Mouse (Mus musculus) ovary, adult 18-20 months (tissue): ENCODE measurements around the gene Tas1r3.

Experiments used
- DNase-seq: peaks from one replicate; pipeline ENCODE4 v3.0.0; 2022; ENCODE audit warnings: low spot score, mixed read lengths

Gene Tas1r3

GRCm38 (mm10) chr4:155887674-155888073 is 24.5 kb upstream of the Tas1r3 start:
- DNase-seq = no peak

- DNase-seq = no peak
Observed at GRCm38 (mm10) chr4:155886330-155886729, 23.2 kb upstream of the Tas1r3 start.

DNA sequence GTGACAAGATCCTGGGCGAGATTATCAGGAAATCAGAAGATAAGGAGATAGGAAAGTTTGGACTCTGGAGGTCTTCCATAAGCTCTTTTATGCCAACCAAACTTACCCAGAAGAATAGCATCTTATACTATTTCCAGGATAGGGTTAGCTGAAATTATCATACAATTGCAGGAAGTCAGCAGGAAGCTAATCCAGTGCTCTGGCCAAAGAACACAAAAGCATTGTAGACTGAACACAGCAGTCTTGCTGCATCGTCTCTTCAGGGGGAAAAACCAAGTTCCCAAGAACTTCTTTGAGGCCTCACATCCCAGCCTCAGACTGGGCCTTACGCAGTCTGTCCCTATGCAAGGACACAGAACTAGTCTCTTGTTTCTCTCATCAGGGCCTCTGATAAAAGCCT is 20.4 kb upstream of the Tas1r3 start:
- no peak for DNase-seq

DNA sequence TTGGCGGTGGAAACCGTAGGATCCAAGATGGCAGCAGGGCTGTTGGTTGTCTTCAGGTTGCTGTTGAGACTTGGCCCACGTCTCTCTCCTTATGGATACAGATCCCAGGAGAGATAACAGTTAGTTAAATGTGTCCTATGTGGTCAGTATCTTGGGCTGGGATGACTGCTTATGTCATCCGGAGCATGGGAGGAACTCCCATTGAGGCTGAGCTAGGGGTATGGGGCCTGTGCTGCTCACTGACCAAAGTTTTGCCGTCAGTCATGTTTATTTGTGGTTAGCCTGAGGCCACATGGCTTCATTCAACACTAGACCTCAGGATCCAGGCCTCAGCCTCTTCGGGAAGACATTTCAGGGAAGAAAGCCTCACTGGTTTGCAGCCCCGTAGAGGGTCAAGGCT is 8.2 kb upstream of the Tas1r3 start:
- DNase-seq = no peak

DNA sequence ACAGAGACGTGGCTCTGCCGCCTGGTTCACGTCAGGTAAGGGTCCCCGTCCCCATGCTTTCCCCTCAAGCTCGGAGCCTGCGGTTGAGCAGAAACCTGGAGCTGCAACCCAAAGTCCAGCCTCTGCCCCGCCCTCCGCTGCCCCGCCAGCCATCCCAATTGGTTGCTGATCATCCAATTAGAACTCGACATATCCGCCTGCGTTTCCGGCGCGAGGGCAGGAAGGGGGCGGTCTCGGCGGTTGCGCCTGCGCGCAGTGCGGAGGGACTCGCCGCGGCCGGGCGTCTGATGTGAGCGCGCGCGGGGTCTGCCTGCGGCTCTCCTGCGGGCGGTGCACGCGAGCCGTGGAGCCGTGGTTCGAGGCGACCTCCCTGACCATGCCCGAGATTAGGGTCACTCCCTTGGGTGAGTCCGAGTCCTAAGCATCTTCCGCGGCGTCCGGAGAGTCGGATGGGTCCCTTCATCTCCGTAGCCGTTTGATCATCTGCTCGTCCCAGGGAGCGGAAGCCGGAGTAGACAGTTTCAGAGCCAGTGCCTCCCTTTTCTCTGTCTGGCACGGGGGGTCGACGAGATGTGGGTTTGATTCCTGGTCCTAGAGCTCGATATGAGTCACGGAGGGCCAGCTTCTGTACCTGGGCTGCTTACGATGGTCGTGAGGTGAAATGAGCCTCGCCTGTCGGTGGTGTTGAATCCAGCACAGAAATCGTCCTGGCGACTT is 6.3 kb upstream of the Tas1r3 start, which contains the start of the genes Cptp and Ints11:
TSS of gene Cptp (minus strand) at position 124 of the 717 bp plus-strand sequence.
TSS of gene Ints11 (plus strand) at position 230 of the 717 bp plus-strand sequence.
- DNase-seq = peak; percentile 93

DNA sequence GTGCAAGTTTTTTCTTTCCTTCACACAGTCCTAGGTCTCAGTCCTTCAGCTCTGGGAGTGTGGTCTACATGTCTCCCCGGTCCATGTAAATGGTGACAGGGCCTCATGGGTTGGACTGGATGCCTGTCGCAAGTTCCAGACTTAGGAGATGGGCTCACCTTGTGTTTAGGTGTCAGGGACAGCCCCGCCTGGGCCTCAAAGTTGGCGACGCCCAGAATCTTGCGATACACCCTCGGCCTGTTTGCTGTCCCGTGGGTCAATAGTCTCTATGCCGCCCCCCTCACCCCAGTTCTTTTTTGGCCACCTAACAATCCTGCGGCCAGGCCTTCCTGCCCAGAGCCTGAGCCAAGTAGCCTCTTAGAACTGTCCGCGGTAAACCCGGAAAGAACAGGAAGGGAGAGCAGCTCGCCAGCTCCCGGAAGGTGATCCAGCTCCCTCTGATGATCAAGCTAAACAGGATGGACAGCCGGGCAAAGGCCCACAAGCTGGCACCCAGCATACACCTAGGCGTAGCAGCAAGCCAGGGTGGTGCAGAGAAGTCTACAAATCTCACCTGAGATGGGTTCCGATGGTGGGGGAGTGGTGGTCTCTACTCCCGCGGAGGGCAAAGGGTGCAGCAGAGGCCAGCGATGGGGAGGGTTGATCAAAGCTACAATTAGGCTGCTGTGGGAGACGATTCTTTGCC is 5.6 kb upstream of the Tas1r3 start:
- DNase-seq = no peak

DNA sequence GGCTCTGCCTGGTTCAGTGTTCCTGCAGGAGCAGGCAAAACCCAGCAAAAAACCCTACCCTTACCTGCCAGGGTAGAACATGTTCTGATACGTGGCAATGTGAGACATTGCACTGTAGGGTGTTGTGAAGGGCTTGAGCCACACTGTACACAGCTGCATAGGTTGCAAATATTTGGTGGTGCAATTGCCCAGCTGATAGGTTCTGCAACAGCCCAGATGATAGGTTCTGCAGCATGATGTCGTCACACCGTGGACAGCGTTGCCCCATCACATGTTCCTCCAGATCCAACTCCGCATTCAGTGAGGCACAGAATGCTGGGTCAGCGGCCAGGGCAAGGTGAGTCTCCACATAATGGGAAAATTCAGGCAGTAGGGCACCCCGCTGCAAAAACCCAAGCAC is 1.4 kb downstream of the Tas1r3 start:
- DNase-seq = no peak

GRCm38 (mm10) chr4:155859318-155859717 is 3.8 kb downstream of the Tas1r3 start:
- DNase-seq = peak; percentile 58

DNA sequence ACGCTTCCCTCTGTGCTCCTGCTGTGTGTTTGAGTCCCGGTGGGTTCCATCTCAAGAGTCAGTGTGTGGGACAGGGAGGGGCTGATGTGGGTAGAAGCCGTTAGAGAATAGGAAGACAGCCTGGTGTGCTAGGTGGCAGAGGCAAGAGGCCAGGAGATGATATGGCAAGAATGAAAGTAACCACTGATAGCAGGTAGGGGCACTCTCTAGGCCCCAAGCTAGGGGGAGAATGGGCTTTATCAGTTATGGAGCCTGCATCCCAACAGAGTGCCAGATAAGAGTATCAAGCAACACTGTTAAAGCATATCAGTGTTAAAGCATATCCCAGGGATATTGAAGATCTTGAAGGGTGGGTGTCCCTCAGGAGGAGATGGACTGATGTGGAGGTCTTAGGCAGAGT is 6.3 kb downstream of the Tas1r3 start:
- no peak for DNase-seq

DNA sequence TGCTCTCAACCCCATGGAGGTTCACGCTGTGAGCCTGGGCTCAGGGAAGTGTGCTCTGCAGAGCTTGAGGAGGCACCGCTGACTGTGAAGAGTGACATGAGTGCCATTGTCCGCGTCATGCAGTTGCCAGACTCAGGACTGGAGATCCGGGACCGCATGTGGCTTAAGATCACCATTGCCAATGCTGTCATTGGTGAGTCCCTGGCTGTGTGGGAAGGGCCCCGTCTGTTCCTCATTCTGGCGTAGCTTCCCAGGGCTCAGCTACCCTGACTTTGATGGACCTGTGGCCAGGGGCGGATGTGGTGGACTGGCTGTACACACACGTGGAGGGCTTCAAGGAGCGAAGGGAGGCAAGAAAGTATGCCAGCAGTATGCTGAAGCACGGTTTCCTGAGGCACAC is 7.1 kb downstream of the Tas1r3 start:
- DNase-seq = no peak

- no peak for DNase-seq
Observed at GRCm38 (mm10) chr4:155854991-155855390, 8.2 kb downstream of the Tas1r3 start.

- no peak for DNase-seq
Observed at GRCm38 (mm10) chr4:155853421-155853820, 9.7 kb downstream of the Tas1r3 start.

- no peak for DNase-seq
Observed at GRCm38 (mm10) chr4:155851951-155852411, 11.2 kb downstream of the Tas1r3 start.

DNA sequence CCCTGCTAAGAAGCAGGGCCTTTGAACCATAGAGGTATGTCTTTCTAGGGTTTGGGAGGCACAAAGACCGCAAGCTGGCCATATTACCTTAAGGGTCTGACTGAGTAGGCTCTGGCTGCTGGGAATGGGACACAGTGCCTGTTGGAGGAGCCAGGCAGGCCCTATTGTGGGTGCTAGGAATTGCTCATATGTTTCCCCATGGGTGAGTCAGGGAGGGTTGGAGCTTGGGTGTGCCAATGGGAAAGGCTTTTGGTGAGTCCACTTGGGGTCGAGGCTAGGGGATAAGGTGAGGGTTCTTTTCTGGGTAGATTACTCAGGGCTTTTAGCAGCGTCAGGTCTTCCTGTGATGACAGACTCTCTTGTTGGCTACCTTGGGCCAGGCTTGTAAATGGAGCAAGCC is 11.8 kb downstream of the Tas1r3 start:
- DNase-seq = no peak

DNA sequence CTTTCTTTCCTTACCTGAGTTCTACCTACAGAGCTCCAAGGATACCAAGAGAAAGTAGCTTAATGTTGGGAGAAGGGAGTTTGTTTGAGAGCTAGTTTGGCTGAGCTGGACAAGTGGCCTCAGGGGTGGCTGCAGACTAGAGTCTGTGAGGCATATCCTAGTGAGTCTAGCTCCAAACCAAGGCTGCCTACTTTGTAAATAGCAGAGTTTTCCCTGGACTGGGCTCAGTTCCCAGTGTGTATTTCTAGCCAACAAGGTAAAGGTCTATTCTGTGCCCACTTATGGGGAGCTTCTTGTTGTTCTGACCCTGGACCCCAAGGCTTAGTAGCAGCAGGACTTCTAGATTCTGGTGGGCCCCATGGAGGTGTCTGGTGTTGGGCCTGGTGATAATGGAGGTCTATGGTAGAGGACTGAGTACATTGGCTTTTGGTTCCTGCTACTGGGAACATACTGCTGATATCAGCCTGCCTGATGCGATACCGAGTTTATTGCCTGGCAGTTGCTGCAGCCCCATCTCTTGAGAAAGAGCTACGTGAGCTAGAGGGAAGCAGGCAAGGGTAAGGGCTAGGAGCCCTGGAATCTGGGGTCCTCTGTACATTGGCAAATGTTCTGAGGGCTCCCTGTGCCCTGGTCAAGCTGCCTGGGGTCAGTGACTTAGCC is 13.2 kb downstream of the Tas1r3 start:
- no peak for DNase-seq

DNA sequence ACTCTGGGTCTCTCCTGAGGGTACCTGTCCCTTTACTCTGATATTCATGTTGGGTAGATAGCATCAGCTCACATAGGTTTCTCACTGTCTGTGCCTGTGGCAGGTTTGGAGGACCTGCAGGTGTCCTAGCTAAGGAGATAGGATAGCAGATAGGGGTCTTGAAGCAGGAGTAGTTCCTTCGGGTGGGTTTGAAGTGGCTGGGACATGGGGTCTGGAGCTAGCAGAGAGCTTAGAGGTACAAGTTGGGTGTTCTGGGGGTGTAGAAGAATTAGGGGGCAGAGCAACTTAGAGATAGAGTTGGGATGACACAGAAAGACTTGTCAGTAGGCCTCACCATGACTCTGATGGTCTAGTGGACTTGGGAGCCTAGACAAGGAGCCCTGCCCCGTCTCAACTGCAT is 13.8 kb downstream of the Tas1r3 start:
- no peak for DNase-seq

DNA sequence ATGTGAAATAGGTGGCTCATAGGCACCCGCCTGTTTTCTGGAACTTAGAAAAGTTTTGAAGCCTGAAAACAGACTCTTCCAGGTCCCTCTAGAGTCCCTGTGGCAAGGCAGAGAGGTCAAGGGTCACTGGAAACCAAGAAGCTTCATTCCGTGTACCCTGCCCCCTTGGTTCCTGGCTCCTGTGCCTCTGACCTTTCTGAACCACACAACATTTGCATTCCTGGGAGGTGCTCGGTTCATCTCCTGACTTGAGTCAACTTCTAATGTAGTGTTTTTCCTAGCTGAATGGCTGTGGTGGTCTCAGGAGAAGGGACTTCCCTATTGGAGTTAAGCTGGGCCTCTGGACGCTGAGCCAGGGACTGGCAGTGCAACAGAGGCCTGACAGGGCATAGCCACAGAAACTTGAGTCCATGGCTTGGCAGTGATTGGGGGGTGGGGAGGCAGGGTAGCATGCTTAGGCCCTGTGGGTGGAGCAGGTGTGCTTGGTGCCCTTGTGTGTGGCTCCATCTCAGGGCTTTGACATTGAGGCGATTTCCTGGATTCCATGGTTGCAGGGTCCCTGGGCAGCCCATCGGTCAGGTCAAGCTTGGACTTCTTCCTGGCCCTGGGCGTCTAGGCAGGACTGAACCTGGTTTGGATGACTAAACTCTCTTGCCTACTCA is 14.6 kb downstream of the Tas1r3 start:
- DNase-seq = no peak

DNA sequence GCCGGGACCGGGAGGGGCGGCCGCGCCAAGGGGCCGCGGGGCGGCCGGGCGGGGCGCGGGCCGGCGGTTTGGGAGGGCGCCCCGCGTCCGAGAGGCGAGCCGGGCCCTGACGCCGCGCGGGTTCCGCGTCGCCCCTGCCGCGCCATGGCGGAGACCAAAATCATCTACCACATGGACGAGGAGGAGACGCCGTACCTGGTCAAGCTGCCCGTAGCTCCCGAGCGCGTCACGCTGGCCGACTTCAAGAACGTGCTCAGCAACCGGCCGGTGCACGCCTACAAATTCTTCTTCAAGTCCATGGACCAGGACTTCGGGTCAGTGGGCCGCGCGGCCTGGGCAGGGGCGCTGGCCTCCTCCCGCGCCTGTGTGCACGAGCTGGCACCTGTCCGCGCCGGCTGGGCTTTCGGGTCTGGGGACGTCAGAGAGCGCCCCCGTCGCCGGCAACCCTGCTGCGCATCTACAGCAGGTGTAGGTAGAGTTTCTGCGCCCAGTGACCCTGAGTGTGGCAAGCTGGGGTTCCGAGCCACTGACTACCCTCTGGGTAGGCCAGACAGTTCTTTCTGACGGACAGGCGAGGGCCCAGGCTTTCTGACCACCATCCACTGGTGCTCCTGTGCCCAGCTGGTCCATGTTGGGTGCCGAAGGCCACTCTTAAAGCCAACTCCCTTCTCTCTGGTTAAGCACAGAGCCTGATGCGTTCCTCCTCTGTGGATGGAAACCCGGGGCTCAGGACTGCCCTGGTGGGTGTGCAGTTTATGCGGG is 15.4 kb downstream of the Tas1r3 start:
- DNase-seq = no peak

- DNase-seq = peak; percentile 88
Observed at GRCm38 (mm10) chr4:155846871-155847578, 16.1 kb downstream of the Tas1r3 start, which contains the start of gene Dvl1. Dvl1 (plus strand) TSS chr4:155847402.

GRCm38 (mm10) chr4:155843231-155843630 is 19.9 kb downstream of the Tas1r3 start:
- DNase-seq = no peak
